Mouse (Mus musculus) myocyte (in vitro differentiated cells): Measurements from ENCODE around the gene Il33. TPM values are rescaled to one million over a fixed set of nuclear protein-coding genes. Genes with fewer than 3 reads are reported as not detected.

Experiments used
- H3K27me3 ChIP-seq: one replicate; pipeline ENCODE4 v1.6.1; 2011; ENCODE audit not compliant: control insufficient read depth, insufficient read depth, insufficient read length
- H3K36me3 ChIP-seq: one replicate; pipeline ENCODE4 v1.6.1; 2011; ENCODE audit not compliant: control insufficient read depth, insufficient read depth
- H3K4me2 ChIP-seq: one replicate; pipeline ENCODE4 v1.6.1; 2011; ENCODE audit warnings: low read depth, control low read depth
- H3K4me3 ChIP-seq: one replicate; pipeline ENCODE4 v1.5.1; 2011; ENCODE audit warnings: mild to moderate bottlenecking, control low read depth, moderate library complexity
- H3K79me2 ChIP-seq: one replicate; pipeline ENCODE4 v1.6.1; 2011; ENCODE audit not compliant: control insufficient read depth, insufficient read depth
- H3ac ChIP-seq: one replicate; pipeline ENCODE4 v1.6.1; 2011; ENCODE audit not compliant: control insufficient read depth, insufficient read length
- CEBPB ChIP-seq: IDR thresholded peaks from 2 replicates; pipeline ENCODE4 v1.6.1; 2011; ENCODE audit warnings: mild to moderate bottlenecking, moderate library complexity; ENCODE audit not compliant: poor library complexity, insufficient read depth, severe bottlenecking
- E2F4 ChIP-seq: IDR thresholded peaks from one replicate; pipeline ENCODE4 v1.6.1; 2011; ENCODE audit warnings: mild to moderate bottlenecking, control low read depth, moderate library complexity; ENCODE audit not compliant: insufficient read depth
- MAX ChIP-seq: IDR thresholded peaks from one replicate; pipeline ENCODE4 v1.6.1; 2011; ENCODE audit warnings: low read depth, mild to moderate bottlenecking, control low read depth
- MYOD1 ChIP-seq, 3 experiments: IDR thresholded peaks; one replicate each; pipeline ENCODE4 v1.6.1; 2011; ENCODE audit warnings: control low read depth in 2 of 3, low read depth in 2 of 3, mild to moderate bottlenecking in 2 of 3, moderate library complexity in 1 of 3; ENCODE audit not compliant: insufficient read length in 2 of 3, control insufficient read depth in 1 of 3
- MYOG ChIP-seq, 3 experiments: IDR thresholded peaks; one replicate each; pipeline ENCODE4 v1.6.1; 2011; ENCODE audit warnings: control low read depth in 2 of 3, low read depth in 2 of 3, mild to moderate bottlenecking in 2 of 3; ENCODE audit not compliant: insufficient read length in 2 of 3, control insufficient read depth in 1 of 3, insufficient read depth in 1 of 3
- POLR2A ChIP-seq: IDR thresholded peaks from one replicate; pipeline ENCODE4 v1.6.1; 2011; ENCODE audit warnings: low read depth, mild to moderate bottlenecking, control low read depth, moderate library complexity; ENCODE audit not compliant: insufficient read length
- POLR2AphosphoS2 ChIP-seq: IDR thresholded peaks from one replicate; pipeline ENCODE4 v1.6.1; 2011; ENCODE audit warnings: low read depth, control low read depth; ENCODE audit not compliant: insufficient read length
- REST ChIP-seq: IDR thresholded peaks from one replicate; pipeline ENCODE4 v1.6.1; 2011; ENCODE audit warnings: mild to moderate bottlenecking, control low read depth, moderate library complexity; ENCODE audit not compliant: insufficient read depth, insufficient read length
- SRF ChIP-seq: IDR thresholded peaks from one replicate; pipeline ENCODE4 v1.6.1; 2011; ENCODE audit warnings: low read depth; ENCODE audit not compliant: control insufficient read depth, insufficient read length
- TCF12 ChIP-seq: IDR thresholded peaks from one replicate; pipeline ENCODE4 v1.6.1; 2011; ENCODE audit warnings: mild to moderate bottlenecking, control low read depth; ENCODE audit not compliant: poor library complexity, insufficient read depth, severe bottlenecking
- TCF3 ChIP-seq: IDR thresholded peaks from one replicate; pipeline ENCODE4 v1.6.1; 2011; ENCODE audit warnings: low read depth, control low read depth; ENCODE audit not compliant: insufficient read length
- USF1 ChIP-seq: IDR thresholded peaks from one replicate; pipeline ENCODE4 v1.6.1; 2011; ENCODE audit warnings: low read depth, mild to moderate bottlenecking, control low read depth, moderate library complexity
- polyA plus RNA-seq: library from polyadenylated mRNA; unstranded; fragments of >200 nt; fragmentation: generic; extraction: Trizol; gene quantifications from one replicate; pipeline ENCODE4 v1.2.1, GENCODE M21; 2012; ENCODE audit warnings: missing spikeins

Il33 gene
- polyA plus RNA-seq, 1 experiment: 1.4 TPM

GRCm38 (mm10) chr19:29945557-29946422 lies 20.9 kb downstream of the Il33 start:
- H3K36me3 ChIP-seq: no peaks in the 10 kb centered on the region
- no peak for TF ChIP-seq REST
- TF ChIP-seq MAX: no peak
- no peak for TF ChIP-seq CEBPB
- TF ChIP-seq MYOG (IDR thresholded peaks at IDR 0.05; ENCODE audit: control insufficient read depth in 1 of 3, insufficient read depth in 1 of 3, insufficient read length in 2 of 3, low read depth in 2 of 3): no peak
- no peak for TF ChIP-seq USF1
- no peak for TF ChIP-seq POLR2A
- no peak for TF ChIP-seq TCF3
- TF ChIP-seq POLR2AphosphoS2: no peak
- peak overlapping the region; percentile 65 for H3K4me2 ChIP-seq
- H3K4me3 ChIP-seq: no peak overlapping the region
- no peaks in the 10 kb centered on the region for H3K27me3 ChIP-seq
- H3ac ChIP-seq: no peak overlapping the region
- no peaks in the 10 kb centered on the region for H3K79me2 ChIP-seq

DNA sequence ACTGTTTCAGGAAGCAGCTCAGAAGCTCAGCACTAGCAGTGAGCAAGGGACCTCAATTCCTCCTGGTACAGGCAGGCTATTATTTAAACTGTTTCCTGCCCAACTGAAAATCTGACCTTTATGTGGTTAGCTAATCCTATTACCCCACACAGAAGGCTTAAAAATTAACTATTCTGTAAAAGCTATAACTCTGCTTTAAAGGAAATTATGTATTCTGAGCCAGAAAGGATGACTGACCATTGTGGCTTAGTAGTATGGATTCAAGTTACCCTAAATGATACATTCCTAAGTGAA lies 21.5 kb downstream of the Il33 start:
- Histone ChIP-seq H3K4me2 (peak overlapping the region; percentile 65), H3K4me3 (no peak overlapping the region), H3K36me3 (no peaks in the 10 kb centered on the region), H3ac (no peak overlapping the region), H3K79me2 (no peaks in the 10 kb centered on the region), H3K27me3 (no peaks in the 10 kb centered on the region)
- TF ChIP-seq SRF: no peak
- TF ChIP-seq POLR2A: no peak
- TF ChIP-seq E2F4: no peak
- no peak for TF ChIP-seq MAX
- no peak for TF ChIP-seq POLR2AphosphoS2
- TF ChIP-seq REST: no peak
- TF ChIP-seq MYOD1 (IDR thresholded peaks at IDR 0.05; ENCODE audit: control insufficient read depth in 1 of 3, insufficient read length in 2 of 3, low read depth in 2 of 3): no peak

DNA sequence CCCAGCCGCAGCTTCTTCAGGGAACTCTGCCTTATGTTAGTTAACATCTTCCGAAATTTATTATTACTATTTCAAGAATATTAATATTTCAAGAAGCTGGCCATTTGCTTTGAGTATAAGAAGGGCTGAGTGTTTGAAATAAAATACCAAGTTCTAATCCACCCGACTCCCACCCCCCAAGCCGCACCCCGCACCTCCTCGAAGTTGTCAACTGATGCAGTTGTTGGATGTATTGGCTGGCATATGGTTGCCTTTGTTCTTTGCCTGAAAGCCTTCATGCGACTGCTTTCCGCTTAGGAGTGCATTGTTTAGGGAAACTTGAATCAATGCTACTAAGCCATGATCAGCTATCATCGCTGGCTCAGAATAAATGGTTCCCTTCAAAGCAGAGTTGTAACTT lies 22.1 kb downstream of the Il33 start:
- no peak overlapping the region for H3K4me2 ChIP-seq
- no peak overlapping the region for H3K4me3 ChIP-seq
- TF ChIP-seq USF1: no peak
- TF ChIP-seq POLR2AphosphoS2: no peak
- TF ChIP-seq SRF: no peak
- no peak for TF ChIP-seq MYOD1 (IDR thresholded peaks at IDR 0.05; ENCODE audit: control insufficient read depth in 1 of 3, insufficient read length in 2 of 3, low read depth in 2 of 3)
- TF ChIP-seq TCF12: no peak
- no peak for TF ChIP-seq CEBPB
- no peak for TF ChIP-seq MAX
- TF ChIP-seq REST: no peak
- no peak for TF ChIP-seq MYOG (IDR thresholded peaks at IDR 0.05; ENCODE audit: control insufficient read depth in 1 of 3, insufficient read depth in 1 of 3, insufficient read length in 2 of 3, low read depth in 2 of 3)
- TF ChIP-seq POLR2A: no peak
- H3K79me2 ChIP-seq: no peaks in the 10 kb centered on the region
- no peaks in the 10 kb centered on the region for H3K27me3 ChIP-seq
- H3K36me3 ChIP-seq: no peaks in the 10 kb centered on the region
- no peak overlapping the region for H3ac ChIP-seq

- no peaks in the 10 kb centered on the region for H3K36me3 ChIP-seq
- no peak for TF ChIP-seq MYOG (IDR thresholded peaks at IDR 0.05; ENCODE audit: control insufficient read depth in 1 of 3, insufficient read depth in 1 of 3, insufficient read length in 2 of 3, low read depth in 2 of 3)
- TF ChIP-seq REST: no peak
- TF ChIP-seq E2F4: no peak
- TF ChIP-seq MYOD1 (IDR thresholded peaks at IDR 0.05; ENCODE audit: control insufficient read depth in 1 of 3, insufficient read length in 2 of 3, low read depth in 2 of 3): no peak
- no peak for TF ChIP-seq POLR2A
- TF ChIP-seq TCF12: no peak
- TF ChIP-seq SRF: no peak
- TF ChIP-seq POLR2AphosphoS2: no peak
- TF ChIP-seq TCF3: no peak
- TF ChIP-seq CEBPB: no peak
- no peak for TF ChIP-seq MAX
- no peak for TF ChIP-seq USF1
- no peaks in the 10 kb centered on the region for H3K79me2 ChIP-seq
- no peak overlapping the region for H3K4me2 ChIP-seq
- no peak overlapping the region for H3K4me3 ChIP-seq
- H3ac ChIP-seq: no peak overlapping the region
- H3K27me3 ChIP-seq: no peaks in the 10 kb centered on the region
Measured at GRCm38 (mm10) chr19:29947891-29948801, 23.2 kb downstream of the Il33 start.
